Mouse (Mus musculus) kidney, postnatal 4 days (tissue): ENCODE results near the gene Slamf9.
A peak's percentile ranks its signal among the peaks of the same experiment; 100 is the strongest.

Source experiments
- DNase-seq, 2 experiments: peaks; one replicate each; pipeline ENCODE4 v3.0.0; 2021; ENCODE audit warnings: mixed read lengths in 2 of 2

The Slamf9 gene

GRCm38 (mm10) chr1:172475054-172475741 is at the start of gene Slamf9:
Gene Slamf9 (plus strand): TSS chr1:172475358.
- DNase-seq = peak in 1 of 2 experiments; percentile 22

- no peak for DNase-seq
Measured at GRCm38 (mm10) chr1:172426419-172426818, 48.7 kb upstream of the Slamf9 start.

GRCm38 (mm10) chr1:172427841-172428240 is 47.3 kb upstream of the Slamf9 start:
- DNase-seq = no peak

DNA sequence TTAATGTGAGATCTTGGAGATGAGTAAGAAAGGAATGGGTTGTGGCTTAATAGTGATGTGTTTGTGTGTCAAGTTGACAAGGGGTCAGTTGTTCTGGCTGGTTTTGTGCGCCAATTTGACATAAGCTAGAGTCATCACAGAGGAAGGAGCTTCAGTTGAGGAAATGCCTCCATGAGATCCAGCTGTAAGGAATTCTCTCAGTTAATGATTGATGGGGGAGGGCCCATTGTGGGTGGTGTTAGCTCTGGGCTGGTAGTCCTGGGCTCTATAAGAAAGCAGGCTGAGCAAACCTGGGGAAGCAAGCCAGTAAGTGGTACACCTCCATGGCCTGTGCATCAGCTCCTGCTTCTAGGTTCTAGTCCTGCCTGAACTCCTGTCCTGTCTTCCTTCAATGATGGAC is 46.5 kb upstream of the Slamf9 start:
- DNase-seq = peak in 1 of 2 experiments; percentile 25

GRCm38 (mm10) chr1:172430731-172431220 is 44.4 kb upstream of the Slamf9 start:
- peak; percentile 24 to 43 for DNase-seq

DNA sequence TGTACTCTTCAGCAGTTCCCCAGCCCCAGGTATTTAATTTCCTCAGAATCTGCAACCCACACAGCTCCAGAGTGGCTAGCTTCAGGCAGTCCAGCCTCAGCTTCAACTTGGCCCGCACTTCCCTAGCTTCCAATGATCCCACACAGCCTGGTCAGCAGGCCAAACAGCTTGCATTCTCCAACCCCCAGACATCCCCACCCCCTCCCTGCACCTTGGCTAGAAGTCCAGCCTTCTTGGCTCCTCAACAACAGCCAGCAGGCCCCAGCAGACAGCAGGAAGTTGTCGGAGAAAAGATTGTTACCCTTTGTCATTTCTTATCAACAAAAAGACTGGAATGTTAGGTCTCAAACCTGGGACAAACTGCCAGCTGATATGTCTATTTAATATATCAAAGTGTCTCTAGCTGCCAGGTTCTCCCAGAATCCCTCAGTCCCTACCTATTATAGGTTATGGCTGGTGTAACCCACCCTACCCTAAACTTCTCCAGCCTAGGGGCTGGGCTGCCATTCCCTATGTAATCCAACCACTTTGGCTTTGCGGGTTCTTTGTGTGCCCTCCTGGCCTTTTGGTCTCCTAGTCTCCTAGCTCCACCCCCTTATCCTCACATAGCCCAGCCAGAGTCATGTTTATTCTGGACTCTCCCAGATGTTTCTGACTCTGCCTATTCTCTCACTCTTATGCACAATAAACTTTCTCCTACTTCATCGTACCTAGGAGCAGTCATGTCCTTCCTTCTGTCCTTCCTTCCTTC is 43.1 kb upstream of the Slamf9 start:
- peak; percentile 73 to 82 for DNase-seq

DNA sequence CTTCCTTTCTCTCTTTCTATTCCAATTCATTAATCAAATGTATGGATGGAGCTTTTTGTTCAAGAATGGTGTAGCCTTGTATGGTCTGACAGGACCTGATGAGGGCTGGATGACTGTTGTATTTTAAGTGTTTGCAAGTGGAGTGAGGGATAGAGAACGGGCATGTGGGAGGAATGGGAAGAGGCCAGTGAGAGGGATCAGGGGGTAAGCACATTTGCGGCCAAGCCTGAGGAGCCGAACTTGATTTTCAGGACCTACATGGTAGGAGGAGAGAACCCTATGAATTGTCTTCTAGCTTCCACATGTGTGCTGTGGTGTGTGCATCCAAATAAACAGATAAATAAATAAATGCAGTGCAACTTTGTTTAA is 42.6 kb upstream of the Slamf9 start:
- peak in 1 of 2 experiments; percentile 23 for DNase-seq

GRCm38 (mm10) chr1:172433012-172433850 is 41.9 kb upstream of the Slamf9 start:
- peak; percentile 23 to 47 for DNase-seq

DNA sequence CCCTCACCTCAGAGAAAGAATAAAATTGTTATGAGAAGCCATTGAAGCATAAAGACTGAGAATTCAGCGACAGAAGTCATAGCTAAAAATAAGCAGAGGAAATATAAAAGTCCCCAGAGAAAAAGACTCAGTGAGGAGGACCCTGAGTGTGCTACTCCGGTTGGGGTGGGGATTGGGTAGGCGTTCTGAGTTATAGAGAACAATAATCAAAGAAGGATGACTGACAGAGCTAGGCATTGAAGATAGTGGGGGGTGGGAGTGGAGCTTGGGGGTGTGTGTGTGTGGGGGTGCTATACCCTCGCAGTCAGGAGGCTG is 41.4 kb upstream of the Slamf9 start:
- no peak for DNase-seq

- peak; percentile 51 to 74 for DNase-seq
Measured at GRCm38 (mm10) chr1:172436785-172437184, 38.4 kb upstream of the Slamf9 start.

DNA sequence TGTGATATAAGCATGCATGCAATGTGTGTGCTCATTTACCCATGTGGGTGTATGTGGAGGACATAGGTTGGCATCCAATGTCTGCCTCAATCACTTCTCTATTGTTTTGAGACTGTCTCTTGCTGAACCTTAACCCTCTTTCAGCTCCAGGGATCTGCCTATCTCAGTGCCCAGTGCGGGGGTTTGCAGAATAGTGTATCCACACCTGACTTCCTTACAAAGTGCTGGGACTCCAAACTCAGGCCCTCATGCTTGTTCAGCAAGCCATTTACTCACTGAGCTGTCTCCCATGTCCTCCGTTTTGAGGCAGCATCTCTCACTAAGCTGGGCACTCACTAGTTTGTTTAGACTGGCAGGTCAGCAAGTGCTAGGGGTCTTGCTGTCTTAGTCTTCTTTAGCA is 36.5 kb upstream of the Slamf9 start:
- DNase-seq = no peak

DNA sequence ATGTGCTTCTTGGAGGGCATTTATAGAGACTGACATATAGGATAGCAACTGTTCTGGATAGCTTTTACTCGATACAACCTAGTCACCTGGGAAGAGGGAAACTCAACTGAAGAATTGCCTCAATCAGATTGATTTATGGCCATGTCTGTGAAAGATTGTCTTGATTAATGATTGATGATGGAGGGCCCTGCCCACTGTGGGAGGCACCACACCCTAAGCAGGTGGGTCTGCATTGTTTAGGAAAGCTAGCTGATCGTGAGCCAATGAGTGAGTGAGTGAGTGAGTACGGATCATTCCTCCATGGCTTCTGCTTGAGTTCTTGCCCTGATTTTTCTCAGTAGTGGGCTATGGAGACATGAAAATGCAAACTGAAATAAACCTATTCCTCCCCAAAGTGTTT is 34.6 kb upstream of the Slamf9 start:
- no peak for DNase-seq

GRCm38 (mm10) chr1:172441935-172442445 is 33.2 kb upstream of the Slamf9 start:
- DNase-seq = no peak

GRCm38 (mm10) chr1:172450226-172450625 is 24.9 kb upstream of the Slamf9 start:
- no peak for DNase-seq

DNA sequence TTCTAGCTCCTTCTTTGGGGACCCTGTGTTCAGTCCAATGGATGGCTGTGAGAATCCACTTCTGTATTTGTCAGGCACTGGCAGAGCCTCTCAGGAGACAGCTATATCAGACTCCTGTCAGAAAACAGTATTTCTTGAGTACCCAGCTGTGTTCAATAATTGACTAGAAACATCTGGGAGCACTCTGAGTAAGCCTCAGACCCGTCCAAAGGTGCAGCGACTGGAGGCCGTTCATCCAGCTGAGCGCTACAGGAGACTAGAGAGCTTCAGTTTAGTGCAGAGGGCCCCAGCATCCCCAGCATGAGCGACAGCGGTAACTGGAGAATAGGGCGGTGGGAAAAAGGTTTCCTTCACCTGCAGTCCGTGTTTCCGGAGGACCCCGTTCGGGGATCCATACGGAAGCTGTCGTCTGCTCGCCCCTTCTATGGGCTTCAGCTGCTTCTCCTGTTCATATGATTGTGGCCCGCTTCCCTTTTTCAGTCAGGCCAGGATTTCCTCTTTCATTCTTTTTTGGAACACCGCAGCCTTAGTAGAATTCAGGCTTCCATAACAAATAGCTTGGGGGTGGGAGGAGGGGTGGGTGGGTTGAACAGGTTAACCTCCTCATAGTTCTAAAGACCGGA is 24.2 kb upstream of the Slamf9 start:
- DNase-seq = peak in 1 of 2 experiments; percentile 22

DNA sequence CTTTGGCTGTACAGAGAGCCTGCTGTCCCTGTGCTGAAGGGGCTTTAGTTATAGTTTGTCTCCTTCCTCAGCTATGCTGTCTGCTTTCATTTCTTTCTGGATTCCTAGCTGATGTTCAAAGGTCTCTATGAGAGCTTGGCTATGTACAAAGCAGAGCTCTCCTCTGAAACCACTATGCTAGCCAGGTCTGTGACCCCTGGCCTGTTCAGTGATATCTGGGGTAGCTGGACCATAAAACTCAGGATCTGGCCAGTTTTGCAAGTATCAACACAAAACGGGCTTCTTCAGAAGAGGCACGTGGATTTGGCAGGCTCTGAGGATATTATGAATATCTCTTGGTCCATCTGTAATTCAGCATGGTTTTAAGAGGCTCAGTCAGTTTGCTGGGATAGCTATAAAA is 22.2 kb upstream of the Slamf9 start:
- no peak for DNase-seq

GRCm38 (mm10) chr1:172453810-172454209 is 21.3 kb upstream of the Slamf9 start:
- no peak for DNase-seq

GRCm38 (mm10) chr1:172455416-172455815 is 19.7 kb upstream of the Slamf9 start:
- no peak for DNase-seq

DNA sequence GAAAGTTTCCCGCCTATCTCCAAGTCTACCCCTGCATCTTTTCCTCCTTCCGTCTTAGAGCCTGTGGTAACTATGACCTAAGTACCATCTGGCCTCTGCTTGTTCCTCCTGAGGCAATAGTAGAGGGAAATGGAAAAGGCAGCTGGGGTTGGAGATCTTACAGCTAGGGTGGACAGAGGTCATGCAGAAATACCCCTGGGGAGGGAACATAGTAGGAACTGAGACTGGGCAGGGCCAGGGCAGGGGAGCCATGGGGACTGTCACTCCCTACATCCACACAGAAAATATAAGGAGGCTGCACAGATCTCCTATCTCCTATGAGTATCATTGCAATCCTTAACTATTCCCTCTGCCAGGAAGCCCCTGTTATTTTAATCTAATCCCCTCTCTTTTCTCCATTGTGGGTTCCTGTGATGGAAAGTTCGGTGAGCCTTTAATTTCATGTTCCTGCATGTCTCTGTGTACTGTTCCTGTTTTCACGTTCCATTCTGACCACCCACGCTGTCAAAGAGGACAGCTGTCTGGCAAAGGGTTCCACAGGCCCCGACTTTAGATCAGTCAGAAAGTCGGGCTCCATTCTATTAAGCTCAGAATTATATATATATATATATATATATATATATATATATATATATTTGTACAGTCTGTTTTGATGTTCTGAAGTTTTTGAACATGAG is 19.0 kb upstream of the Slamf9 start:
- no peak for DNase-seq

GRCm38 (mm10) chr1:172457196-172457595 is 18.0 kb upstream of the Slamf9 start:
- DNase-seq = no peak

- no peak for DNase-seq
Measured at GRCm38 (mm10) chr1:172458041-172458440, 17.1 kb upstream of the Slamf9 start.

GRCm38 (mm10) chr1:172461602-172462001 is 13.6 kb upstream of the Slamf9 start:
- no peak for DNase-seq
